Mouse (Mus musculus) lung, embryonic 16.5 days (tissue): ENCODE measurements around the gene Disc1. TPM values are rescaled to one million over a fixed set of nuclear protein-coding genes. Genes with fewer than 3 reads are reported as not detected.
A peak's percentile ranks its signal among the peaks of the same experiment; 100 is the strongest.

Experiments
- ATAC-seq: fragments of 200-750 bp; cut with Nextera tagmentation; 2 replicates; pipeline ENCODE4 v1.8.0; 2017; ENCODE audit warnings: low read depth, mild to moderate bottlenecking, moderate library complexity
- H3K27ac ChIP-seq: fragments of 300-500 bp; sonication (generic); 2 replicates; pipeline ENCODE4 v1.5.1; 2014; ENCODE audit warnings: mild to moderate bottlenecking, control low read depth, low read length
- H3K27me3 ChIP-seq: fragments of 300-500 bp; sonication (generic); 2 replicates; pipeline ENCODE4 v1.6.1; 2014; ENCODE audit warnings: low read depth, low read length, mixed read lengths; ENCODE audit not compliant: control insufficient read depth, insufficient read depth
- H3K36me3 ChIP-seq: fragments of 300-500 bp; sonication (generic); 2 replicates; pipeline ENCODE4 v1.6.1; 2014; ENCODE audit warnings: low read length; ENCODE audit not compliant: control insufficient read depth, insufficient read depth
- H3K4me1 ChIP-seq: fragments of 300-500 bp; sonication (generic); replicated peaks from 2 replicates; pipeline ENCODE4 v1.6.1; 2014; ENCODE audit warnings: low read length, mixed read lengths; ENCODE audit not compliant: control insufficient read depth, insufficient read depth
- H3K4me2 ChIP-seq: fragments of 300-500 bp; sonication (generic); 2 replicates; pipeline ENCODE4 v1.6.1; 2014; ENCODE audit warnings: low read depth, low read length, control low read depth
- H3K4me3 ChIP-seq: fragments of 300-500 bp; sonication (generic); 2 replicates; pipeline ENCODE4 v1.5.1; 2014; ENCODE audit warnings: mild to moderate bottlenecking, low read length, control low read depth
- H3K9ac ChIP-seq: fragments of 300-500 bp; sonication (generic); 2 replicates; pipeline ENCODE4 v1.6.1; 2014; ENCODE audit warnings: low read length, control low read depth
- H3K9me3 ChIP-seq: fragments of 300-500 bp; sonication (generic); 2 replicates; pipeline ENCODE4 v1.6.1; 2016; ENCODE audit warnings: low read length; ENCODE audit not compliant: control insufficient read depth
- WGBS: fragments of 180-500 bp; shearing (Covaris S2); extraction: QIAGEN DNeasy Blood & Tissue Kit; methylation state at CpG from one replicate; pipeline ENCODE4 v1.1.7; 2014; 5-methylcytosine and 5-hydroxymethylcytosine counted together
- polyA plus RNA-seq: library from polyadenylated mRNA; unstranded; fragments of >200 nt; fragmentation: Nextera tagmentation; extraction: Ambion mirVana; gene quantifications from 2 replicates; pipeline ENCODE4 v1.2.1, GENCODE M21; 2015

Gene Disc1
- polyA plus RNA-seq, 1 experiment from 2014 or later = 2.6 TPM

GRCm38 (mm10) chr8:125074581-125074980 lies 20.6 kb downstream of the Disc1 start:
- H3K9ac ChIP-seq = no peak overlapping the region
- no peak overlapping the region for H3K27ac ChIP-seq
- H3K27me3 ChIP-seq = no peaks in the 10 kb centered on the region
- H3K4me3 ChIP-seq = no peak overlapping the region
- no peak for ATAC-seq
- no peak overlapping the region for H3K4me2 ChIP-seq
- 85% methylated on average over 2 of the region's 2 CpGs for WGBS
- H3K36me3 ChIP-seq = no peaks in the 10 kb centered on the region
- H3K9me3 ChIP-seq = no peaks in the 10 kb centered on the region
- peaks cover 8% of the 10 kb centered on the region for H3K4me1 ChIP-seq

- Histone ChIP-seq H3K27ac (no peak overlapping the region), H3K4me2 (no peak overlapping the region), H3K27me3 (no peaks in the 10 kb centered on the region), H3K9ac (no peak overlapping the region), H3K4me3 (no peak overlapping the region), H3K36me3 (no peaks in the 10 kb centered on the region), H3K4me1 (peaks cover 8% of the 10 kb centered on the region), H3K9me3 (no peaks in the 10 kb centered on the region)
- WGBS = 78% methylated on average over 4 of the region's 4 CpGs
- no peak for ATAC-seq
These were observed 21.4 kb downstream of the Disc1 start for GRCm38 (mm10) chr8:125075389-125075788.

DNA sequence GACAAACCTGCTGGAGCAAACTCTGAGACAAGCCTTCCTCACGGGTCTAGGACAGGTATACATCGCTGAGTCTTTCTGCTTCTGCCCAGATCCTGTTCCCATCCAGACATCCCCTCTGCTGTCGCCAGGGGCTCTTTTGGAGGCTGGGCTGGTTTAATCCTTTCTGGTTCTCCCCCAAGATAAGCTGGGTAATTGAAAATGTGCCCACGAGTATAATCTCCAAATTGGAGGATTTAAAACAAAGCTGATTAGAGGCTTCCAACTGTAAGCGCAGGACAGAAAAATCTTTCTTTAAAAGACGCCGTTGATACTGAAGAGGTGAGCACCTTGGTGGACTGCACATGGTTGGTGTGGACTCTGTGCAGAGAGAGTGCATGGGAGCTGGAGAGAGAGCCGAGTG lies 23.3 kb downstream of the Disc1 start:
- Histone ChIP-seq H3K4me3 (no peak overlapping the region), H3K4me1 (peaks cover 13% of the 10 kb centered on the region), H3K9ac (no peak overlapping the region), H3K9me3 (no peaks in the 10 kb centered on the region), H3K4me2 (no peak overlapping the region), H3K36me3 (no peaks in the 10 kb centered on the region), H3K27me3 (no peaks in the 10 kb centered on the region), H3K27ac (no peak overlapping the region)
- ATAC-seq = no peak
- 77% methylated on average over 8 of the region's 8 CpGs for WGBS

GRCm38 (mm10) chr8:125078771-125079384 lies 24.9 kb downstream of the Disc1 start:
- Histone ChIP-seq H3K27me3 (no peaks in the 10 kb centered on the region), H3K9me3 (no peaks in the 10 kb centered on the region), H3K36me3 (no peaks in the 10 kb centered on the region), H3K4me3 (no peak overlapping the region), H3K4me1 (peaks cover 22% of the 10 kb centered on the region), H3K9ac (no peak overlapping the region), H3K27ac (no peak overlapping the region), H3K4me2 (no peak overlapping the region)
- 27% methylated on average over 9 of the region's 9 CpGs for WGBS
- ATAC-seq = peak; percentile 52; the same call in 1 of the 2 replicates

GRCm38 (mm10) chr8:125080388-125081344 lies 26.7 kb downstream of the Disc1 start:
- Histone ChIP-seq H3K9ac (no peak overlapping the region), H3K36me3 (no peaks in the 10 kb centered on the region), H3K9me3 (no peaks in the 10 kb centered on the region), H3K4me2 (peak overlapping the region; percentile 35), H3K27me3 (no peaks in the 10 kb centered on the region), H3K4me3 (peak overlapping the region; percentile 9; the same call in 1 of the 2 replicates), H3K4me1 (peaks cover 28% of the 10 kb centered on the region), H3K27ac (no peak overlapping the region)
- ATAC-seq = no peak
- 57% methylated on average over 19 of the region's 19 CpGs for WGBS

- Histone ChIP-seq H3K36me3 (no peaks in the 10 kb centered on the region), H3K27me3 (no peaks in the 10 kb centered on the region), H3K9ac (no peak overlapping the region), H3K4me2 (no peak overlapping the region), H3K4me3 (no peak overlapping the region), H3K9me3 (no peaks in the 10 kb centered on the region), H3K27ac (peak overlapping the region; percentile 58), H3K4me1 (peaks cover 26% of the 10 kb centered on the region)
- ATAC-seq = 0 out of 2 replicates have a peak, but pooled peaks have one; percentile 18
- 31% methylated on average over 4 of the region's 4 CpGs for WGBS
These were observed 29.8 kb downstream of the Disc1 start for GRCm38 (mm10) chr8:125083746-125084145.

DNA sequence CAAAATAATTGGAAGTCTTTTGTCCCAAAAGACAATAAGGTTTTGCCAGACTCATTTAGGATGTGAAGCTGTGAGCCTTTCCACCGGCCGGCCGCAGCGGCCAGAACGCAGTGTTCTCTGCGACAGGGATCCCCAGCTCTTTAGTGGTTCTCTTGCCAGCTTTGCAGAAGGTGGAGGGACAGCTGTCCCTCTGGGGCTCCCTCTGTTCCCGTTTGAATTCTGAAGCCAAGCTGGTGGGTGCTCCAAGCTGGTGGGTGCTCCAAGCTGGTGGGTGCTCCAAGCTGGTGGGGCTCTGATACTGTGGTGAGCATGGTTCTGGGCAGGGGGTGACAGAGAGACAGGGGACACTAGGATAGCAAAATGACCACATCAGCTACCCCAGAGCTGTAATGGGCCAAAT lies 30.5 kb downstream of the Disc1 start:
- ATAC-seq = no peak

GRCm38 (mm10) chr8:125090889-125091740 lies 37.1 kb downstream of the Disc1 start:
- ATAC-seq = peak; percentile 93
- 0 out of 2 replicates have a peak overlapping the region, but pooled peaks have one; percentile 24 for H3K9ac ChIP-seq

More for the DNA sequence above, 30.5 kb downstream of the Disc1 start:
- Histone ChIP-seq H3K27ac (peak overlapping the region; percentile 5), H3K4me1 (peaks cover 23% of the 10 kb centered on the region), H3K9ac (no peak overlapping the region), H3K9me3 (no peaks in the 10 kb centered on the region), H3K27me3 (no peaks in the 10 kb centered on the region), H3K4me3 (no peak overlapping the region), H3K4me2 (no peak overlapping the region), H3K36me3 (no peaks in the 10 kb centered on the region)
- WGBS = 71% methylated on average over 7 of the region's 7 CpGs

More at GRCm38 (mm10) chr8:125090889-125091740, 37.1 kb downstream of the Disc1 start:
- WGBS = 48% methylated on average over 21 of the region's 21 CpGs
- Histone ChIP-seq H3K36me3 (no peaks in the 10 kb centered on the region), H3K4me2 (peak overlapping the region; percentile 25; the same call in 1 of the 2 replicates), H3K4me1 (no peaks in the 10 kb centered on the region), H3K27me3 (no peaks in the 10 kb centered on the region), H3K4me3 (no peak overlapping the region), H3K27ac (no peak overlapping the region), H3K9me3 (no peaks in the 10 kb centered on the region)
